8 mouse cellular contexts compared by ENCODE assay signal in the genomic region with DNA sequence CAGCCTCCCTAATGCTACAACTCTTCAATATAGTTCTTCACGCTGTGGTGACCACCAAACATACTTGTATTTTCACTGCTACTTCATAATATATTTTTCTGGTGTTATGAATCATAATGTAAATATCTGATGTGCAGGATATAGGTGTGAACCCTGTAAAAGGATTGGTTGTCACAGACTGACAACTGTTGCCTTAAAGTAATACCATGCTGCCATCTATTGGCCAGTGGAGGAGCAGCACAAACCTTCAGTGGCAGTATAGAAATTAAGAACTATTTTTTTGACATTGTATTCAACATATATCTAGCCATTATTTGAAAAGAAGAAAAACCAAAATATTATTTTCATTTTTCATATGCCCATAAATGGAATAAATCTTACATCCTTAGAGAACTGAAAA. TPM values are rescaled to one million over a fixed set of nuclear protein-coding genes. Genes with fewer than 3 reads are reported as not detected.
DNase-seq lines count a peak whose midpoint lies in the region; ATAC-seq and TF ChIP-seq lines count a peak whose summit lies in the region.

No protein-coding gene starts in this region.

- WGBS in intestine, embryonic 14.5 days, result 91% methylated on average over 1 of the region's 1 CpGs
- WGBS in intestine, embryonic 16.5 days, result 91% methylated on average over 1 of the region's 1 CpGs

- no peaks in the 10 kb centered on the region for H3K27me3 ChIP-seq in intestine, embryonic 14.5 days (replicated peaks; ENCODE audit: control insufficient read depth, insufficient read depth, low read length)
- H3K27me3 ChIP-seq in intestine, embryonic 16.5 days (replicated peaks; ENCODE audit: control insufficient read depth, insufficient read depth, low read length), result no peaks in the 10 kb centered on the region
- no peaks in the 10 kb centered on the region for H3K27me3 ChIP-seq in E14TG2a.4 (ENCODE audit: insufficient read depth, low read length)

- H3K4me2 ChIP-seq in intestine, embryonic 14.5 days (ENCODE audit: low read length), result no peak overlapping the region
- no peak overlapping the region for H3K4me2 ChIP-seq in intestine, embryonic 16.5 days (ENCODE audit: low read depth, low read length)

- TF ChIP-seq POLR2A in brain, embryonic 14.5 days (IDR thresholded peaks at IDR 0.05; ENCODE audit: borderline replicate concordance, extremely low read depth, insufficient read depth, insufficient read length, poor library complexity, severe bottlenecking), result no peak

- no peak overlapping the region for H3K9ac ChIP-seq in intestine, embryonic 14.5 days (ENCODE audit: low read length)
- no peak overlapping the region for H3K9ac ChIP-seq in intestine, embryonic 16.5 days (ENCODE audit: low read depth, low read length)

- H3K4me1 ChIP-seq in intestine, embryonic 14.5 days (replicated peaks; ENCODE audit: control insufficient read depth, insufficient read depth, low read length), result no peaks in the 10 kb centered on the region
- H3K4me1 ChIP-seq in intestine, embryonic 16.5 days (ENCODE audit: control insufficient read depth, insufficient read depth, low read length), result no peaks in the 10 kb centered on the region
- H3K4me1 ChIP-seq in E14TG2a.4 (replicated peaks; ENCODE audit: low read depth, low read length), result no peaks in the 10 kb centered on the region

- peaks cover 84% of the 10 kb centered on the region for H3K36me3 ChIP-seq in intestine, embryonic 14.5 days (ENCODE audit: control insufficient read depth, insufficient read depth, low read length)
- peaks cover 2% of the 10 kb centered on the region for H3K36me3 ChIP-seq in intestine, embryonic 16.5 days (ENCODE audit: control insufficient read depth, insufficient read depth, low read length)
- H3K36me3 ChIP-seq in E14TG2a.4 (ENCODE audit: insufficient read depth, low read length), result peaks cover 78% of the 10 kb centered on the region

- DNase-seq in intestine, embryonic 14.5 days (ENCODE audit: low spot score), result peak; percentile 54
- DNase-seq in brain, embryonic 14.5 days (ENCODE audit: low read depth), result peak; percentile 68
- DNase-seq in forelimb bud, embryonic 11.5 days (ENCODE audit: low read depth, low spot score), result peak; percentile 44
- peak; percentile 22 to 33 for DNase-seq in layer of hippocampus, postnatal 10 days (ENCODE audit: low spot score in 2 of 2)
- DNase-seq in yolk sac, embryonic 10.5 days (ENCODE audit: low spot score), result peak; percentile 10

- peak; percentile 67 for TF ChIP-seq CTCF in E14TG2a.4 (conservative IDR thresholded peaks at IDR 0.05; ENCODE audit: low read length)
- TF ChIP-seq CTCF in brain, embryonic 14.5 days (IDR thresholded peaks at IDR 0.05; ENCODE audit: borderline replicate concordance, extremely low read depth, insufficient read depth, insufficient read length), result peak; percentile 72; the same call in 1 of the 2 replicates

- H3K4me3 ChIP-seq in intestine, embryonic 14.5 days (ENCODE audit: low read depth, low read length), result no peak overlapping the region
- H3K4me3 ChIP-seq in intestine, embryonic 16.5 days (ENCODE audit: low read length), result no peak overlapping the region
- H3K4me3 ChIP-seq in E14TG2a.4 (replicated peaks; ENCODE audit: low read length), result no peak overlapping the region

- ATAC-seq in intestine, embryonic 14.5 days (replicated peaks; ENCODE audit: low FRiP score, low TSS enrichment, low read depth), result no peak
- no peak for ATAC-seq in intestine, embryonic 16.5 days
- ATAC-seq in neutrophil, adult 5-6 weeks (ENCODE audit: extremely low read depth, insufficient number of reproducible peaks, low FRiP score, poor library complexity, severe bottlenecking), result peak; percentile 91

- H3K27ac ChIP-seq in intestine, embryonic 14.5 days (ENCODE audit: low read depth), result no peak overlapping the region
- H3K27ac ChIP-seq in intestine, embryonic 16.5 days (ENCODE audit: low read length), result no peak overlapping the region

- no peaks in the 10 kb centered on the region for H3K9me3 ChIP-seq in intestine, embryonic 14.5 days (ENCODE audit: control insufficient read depth, low read length)
- H3K9me3 ChIP-seq in intestine, embryonic 16.5 days (ENCODE audit: control insufficient read depth, low read length), result no peaks in the 10 kb centered on the region
- no peaks in the 10 kb centered on the region for H3K9me3 ChIP-seq in E14TG2a.4 (ENCODE audit: low read length)

RNA-seq across cellular contexts. Expression of a gene that starts 40.5 kb away (rescaled TPM):
- polyA plus RNA-seq in intestine, embryonic 14.5 days (2014; fragmentation: Nextera tagmentation; extraction: Ambion mirVana), result 7.0 and 8.3 TPM in 2 replicates
- 3.2 and 3.4 TPM in 2 replicates for polyA plus RNA-seq in intestine, embryonic 16.5 days (2015; fragmentation: Nextera tagmentation; extraction: Ambion mirVana)
- 11.9 and 15.2 TPM in 2 replicates for polyA plus RNA-seq in brain, embryonic 14.5 days (2012; rRNA removed)
- 10 to 100 TPM; 19.6 to 20.2 TPM for total RNA-seq in layer of hippocampus, postnatal 10 days (2021)
- total RNA-seq in neutrophil, adult 5-6 weeks (2017), result 30.2 and 33.1 TPM in 2 replicates

Comparison
In these comparisons a context has a peak if more than half of its experiments do, and no peak if none do; other contexts are left out.
1. DNase-seq: peak in every context shown above with its lines; median percentile 68 in brain, embryonic 14.5 days; 54 in intestine, embryonic 14.5 days; 44 in forelimb bud, embryonic 11.5 days; 28 in layer of hippocampus, postnatal 10 days; 10 in yolk sac, embryonic 10.5 days.